ENCODE assay signal across 8 mouse cellular contexts in genomic region chr9:66513661-66514255, GRCm38 (mm10). TPM values are rescaled to one million over a fixed set of nuclear protein-coding genes. Genes with fewer than 3 reads are reported as not detected.
DNase-seq lines count a peak whose midpoint lies in the region; ATAC-seq and TF ChIP-seq lines count a peak whose summit lies in the region.
"Had no signal": no experiment of that assay in that cellular context is flagged by ENCODE, and none has a peak within 500 bp of the region (broad histone marks: within the 10 kb centered on the region; RNA-seq: fewer than 3 reads in every experiment).

No protein-coding gene starts in this region.

- no peak for TF ChIP-seq CTCF in kidney, postnatal 0 days (IDR thresholded peaks at IDR 0.05; ENCODE audit: low read depth)
- no peak for TF ChIP-seq CTCF in E14TG2a.4 (conservative IDR thresholded peaks at IDR 0.05; ENCODE audit: low read length)
- TF ChIP-seq CTCF in intestine, postnatal 0 days (IDR thresholded peaks at IDR 0.05; ENCODE audit: low read depth) = no peak

- H3K9ac ChIP-seq in kidney, postnatal 0 days (ENCODE audit: low read depth, low read length) = peak overlapping the region; percentile 32; the same call in 1 of the 2 replicates
- H3K9ac ChIP-seq in embryonic facial prominence, embryonic 14.5 days (ENCODE audit: low read depth, low read length) = no peak overlapping the region
- no peak overlapping the region for H3K9ac ChIP-seq in intestine, postnatal 0 days (ENCODE audit: low read depth, low read length)
- H3K9ac ChIP-seq: liver, embryonic 14.5 days had no signal

- H3K36me3 ChIP-seq in kidney, postnatal 0 days (ENCODE audit: insufficient read depth, low read length) = peaks cover 30% of the 10 kb centered on the region
- peaks cover 41% of the 10 kb centered on the region for H3K36me3 ChIP-seq in E14TG2a.4 (ENCODE audit: insufficient read depth, low read length)
- H3K36me3 ChIP-seq in embryonic facial prominence, embryonic 14.5 days (ENCODE audit: control insufficient read depth, insufficient read depth, low read length) = peaks cover 42% of the 10 kb centered on the region
- H3K36me3 ChIP-seq in intestine, postnatal 0 days (ENCODE audit: control insufficient read depth, insufficient read depth) = peaks cover 36% of the 10 kb centered on the region

- H3K4me3 ChIP-seq in kidney, postnatal 0 days (replicated peaks; ENCODE audit: low read depth, low read length) = no peak overlapping the region
- H3K4me3 ChIP-seq in E14TG2a.4 (replicated peaks; ENCODE audit: low read length) = peak overlapping the region; percentile 98
- H3K4me3 ChIP-seq in embryonic facial prominence, embryonic 14.5 days (ENCODE audit: low read depth, low read length) = no peak overlapping the region
- H3K4me3 ChIP-seq in intestine, postnatal 0 days (ENCODE audit: low read depth, low read length) = no peak overlapping the region; the same call in 1 of the 2 replicates

- H3K27me3 ChIP-seq in kidney, postnatal 0 days (ENCODE audit: insufficient read depth, low read length) = no peaks in the 10 kb centered on the region
- no peaks in the 10 kb centered on the region for H3K27me3 ChIP-seq in E14TG2a.4 (ENCODE audit: insufficient read depth, low read length)
- H3K27me3 ChIP-seq in embryonic facial prominence, embryonic 14.5 days (replicated peaks; ENCODE audit: control insufficient read depth, insufficient read depth, low read length) = no peaks in the 10 kb centered on the region
- H3K27me3 ChIP-seq in intestine, postnatal 0 days (replicated peaks; ENCODE audit: control insufficient read depth, insufficient read depth, low read length) = no peaks in the 10 kb centered on the region

- WGBS in kidney, postnatal 0 days = 70% methylated on average over 4 of the region's 4 CpGs
- WGBS in embryonic facial prominence, embryonic 14.5 days = 79% methylated on average over 4 of the region's 4 CpGs
- WGBS in intestine, postnatal 0 days = 46% methylated on average over 4 of the region's 4 CpGs

- H3K4me2 ChIP-seq in kidney, postnatal 0 days (ENCODE audit: low read length) = no peak overlapping the region
- H3K4me2 ChIP-seq in embryonic facial prominence, embryonic 14.5 days (ENCODE audit: low read depth, low read length) = no peak overlapping the region
- peak overlapping the region; percentile 49 for H3K4me2 ChIP-seq in intestine, postnatal 0 days (replicated peaks; ENCODE audit: low read depth)

- ATAC-seq in kidney, postnatal 0 days (replicated peaks; ENCODE audit: low FRiP score, low read depth) = no peak
- no peak for ATAC-seq in embryonic facial prominence, embryonic 14.5 days (ENCODE audit: low read depth)
- ATAC-seq in intestine, postnatal 0 days = no peak

- H3K9me3 ChIP-seq in kidney, postnatal 0 days (replicated peaks; ENCODE audit: low read length) = no peaks in the 10 kb centered on the region
- no peaks in the 10 kb centered on the region for H3K9me3 ChIP-seq in E14TG2a.4 (ENCODE audit: low read length)
- no peaks in the 10 kb centered on the region for H3K9me3 ChIP-seq in embryonic facial prominence, embryonic 14.5 days (ENCODE audit: control insufficient read depth, low read length)
- no peaks in the 10 kb centered on the region for H3K9me3 ChIP-seq in intestine, postnatal 0 days (ENCODE audit: control insufficient read depth)

- peak overlapping the region; percentile 96; the same call in 1 of the 2 replicates for H3K27ac ChIP-seq in kidney, postnatal 0 days
- peak overlapping the region; percentile 61 for H3K27ac ChIP-seq in embryonic facial prominence, embryonic 14.5 days (replicated peaks; ENCODE audit: low read depth, low read length)
- peak overlapping the region; percentile 55 for H3K27ac ChIP-seq in intestine, postnatal 0 days (ENCODE audit: low read depth, low read length)
- H3K27ac ChIP-seq: liver, embryonic 14.5 days had no signal

- peaks cover 6% of the 10 kb centered on the region; the same call in 1 of the 2 replicates for H3K4me1 ChIP-seq in kidney, postnatal 0 days (replicated peaks; ENCODE audit: insufficient read depth, low read length)
- H3K4me1 ChIP-seq in E14TG2a.4 (replicated peaks; ENCODE audit: low read depth, low read length) = peaks cover 53% of the 10 kb centered on the region
- H3K4me1 ChIP-seq in embryonic facial prominence, embryonic 14.5 days (ENCODE audit: control insufficient read depth, insufficient read depth, low read length) = peaks cover 11% of the 10 kb centered on the region
- peaks cover 12% of the 10 kb centered on the region; the same call in 1 of the 2 replicates for H3K4me1 ChIP-seq in intestine, postnatal 0 days (replicated peaks; ENCODE audit: control insufficient read depth, insufficient read depth, low read length)

- no peak for DNase-seq in kidney, postnatal 0 days (ENCODE audit: low spot score)
- no peak for DNase-seq in kidney, postnatal 10 days
- no peak for DNase-seq in embryonic facial prominence, embryonic 14.5 days (ENCODE audit: low spot score)
- no peak for DNase-seq in adrenal gland, adult 18-20 months (ENCODE audit: low spot score in 2 of 2)
- DNase-seq in right cerebral cortex, postnatal 14 days = no peak

RNA-seq across cellular contexts. Expression of gene Fbxl22, which starts 0.6 kb away (rescaled TPM):
- polyA plus RNA-seq in kidney, postnatal 0 days (2015; fragmentation: Nextera tagmentation; extraction: Ambion mirVana) = 2.2 and 3.2 TPM in 2 replicates
- 11.6 and 14.7 TPM in 2 replicates for polyA plus RNA-seq in embryonic facial prominence, embryonic 14.5 days (2014; fragmentation: Nextera tagmentation; extraction: Ambion mirVana)
- 12.9 and 15.4 TPM in 2 replicates for polyA plus RNA-seq in intestine, postnatal 0 days (2015; fragmentation: Nextera tagmentation; extraction: Ambion mirVana)
- total RNA-seq in adrenal gland, adult 18-20 months (2021) = under 1 TPM; 0.40 to 0.67 TPM
